Mouse (Mus musculus) embryonic facial prominence, embryonic 11.5 days (tissue): Measurements from ENCODE around the gene Actrt3. TPM values are rescaled to one million over a fixed set of nuclear protein-coding genes. Genes with fewer than 3 reads are reported as not detected.
"Not testable (repeated sequence)": the region's sequence is repeated elsewhere in the genome, so short reads cannot be mapped to it uniquely, and the experiment has no call there.

Experiments used
- ATAC-seq: fragments of 200-750 bp; cut with Nextera tagmentation; replicated peaks from 2 replicates; pipeline ENCODE4 v1.8.0; 2017; ENCODE audit warnings: low read depth; ENCODE audit not compliant: insufficient number of reproducible peaks, low FRiP score, low TSS enrichment
- DNase-seq: peaks from one replicate; pipeline ENCODE4 v3.0.0-alpha.2; 2015; ENCODE audit warnings: low spot score
- H3K27ac ChIP-seq: fragments of 300-500 bp; sonication (generic); replicated peaks from 2 replicates; pipeline ENCODE4 v1.5.1; 2014; ENCODE audit warnings: mild to moderate bottlenecking, low read depth, low read length, control low read depth
- H3K27me3 ChIP-seq: fragments of 300-500 bp; sonication (generic); 2 replicates; pipeline ENCODE4 v1.6.1; 2014; ENCODE audit warnings: mild to moderate bottlenecking, low read length, moderate library complexity, mixed read lengths; ENCODE audit not compliant: control insufficient read depth, insufficient read depth
- H3K36me3 ChIP-seq: fragments of 300-500 bp; sonication (generic); replicated peaks from 2 replicates; pipeline ENCODE4 v1.6.1; 2014; ENCODE audit warnings: low read depth, mild to moderate bottlenecking, low read length, moderate library complexity, mixed read lengths; ENCODE audit not compliant: control insufficient read depth, insufficient read depth
- H3K4me1 ChIP-seq: fragments of 300-500 bp; sonication (generic); 2 replicates; pipeline ENCODE4 v1.6.1; 2014; ENCODE audit warnings: low read length, mixed read lengths; ENCODE audit not compliant: control insufficient read depth, insufficient read depth
- H3K4me2 ChIP-seq: fragments of 300-500 bp; sonication (generic); 2 replicates; pipeline ENCODE4 v1.6.1; 2014; ENCODE audit warnings: low read depth, mild to moderate bottlenecking, control low read depth, low read length, moderate library complexity
- H3K4me3 ChIP-seq: fragments of 300-500 bp; sonication (generic); 2 replicates; pipeline ENCODE4 v1.5.1; 2014; ENCODE audit warnings: low read depth, low read length, control low read depth
- H3K9ac ChIP-seq: fragments of 300-500 bp; sonication (generic); replicated peaks from 2 replicates; pipeline ENCODE4 v1.6.1; 2014; ENCODE audit warnings: mild to moderate bottlenecking, control low read depth, low read length
- H3K9me3 ChIP-seq: fragments of 300-500 bp; sonication (generic); replicated peaks from 2 replicates; pipeline ENCODE4 v1.6.1; 2016; ENCODE audit warnings: mild to moderate bottlenecking, low read length, inconsistent platforms, mixed read lengths; ENCODE audit not compliant: control insufficient read depth
- WGBS: fragments of 180-500 bp; shearing (Covaris S2); extraction: QIAGEN DNeasy Blood & Tissue Kit; methylation state at CpG from one replicate; pipeline ENCODE4 v1.1.7; 2014; 5-methylcytosine and 5-hydroxymethylcytosine counted together
- polyA plus RNA-seq: library from polyadenylated mRNA; unstranded; fragments of >200 nt; fragmentation: Nextera tagmentation; extraction: Ambion mirVana; gene quantifications from 2 replicates; pipeline ENCODE4 v1.2.1, GENCODE M21; 2014

The Actrt3 gene
- polyA plus RNA-seq, 1 experiment from 2014 or later, result 0.24 TPM

DNA sequence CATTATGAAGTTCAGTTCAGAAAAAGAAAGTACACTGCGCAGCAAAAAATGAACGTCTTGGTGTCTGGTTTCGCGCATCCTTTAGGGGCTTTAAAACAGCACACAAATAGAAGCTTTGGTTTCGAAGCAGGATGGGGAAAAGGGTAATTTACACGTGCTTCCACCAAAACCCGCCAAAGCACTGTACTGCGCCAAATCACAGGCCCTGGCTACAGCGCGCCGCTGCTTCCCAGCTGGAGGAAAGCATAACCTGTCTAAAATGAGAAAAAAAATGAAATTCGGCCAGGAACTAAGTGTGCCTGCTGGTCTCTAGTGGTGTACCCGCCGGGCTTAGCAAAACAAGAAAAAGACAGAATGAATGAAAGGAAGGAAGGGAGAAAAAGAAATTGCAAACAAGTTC lies 978 bp upstream of the Actrt3 start:
- Histone ChIP-seq H3K27ac (no peak overlapping the region; the same call in 1 of the 2 replicates), H3K36me3 (no peaks in the 10 kb centered on the region), H3K4me1 (no peaks in the 10 kb centered on the region), H3K4me2 (peak overlapping the region; percentile 86), H3K27me3 (peaks cover 2% of the 10 kb centered on the region; the same call in 1 of the 2 replicates), H3K4me3 (peak overlapping the region; percentile 45), H3K9ac (peak overlapping the region; percentile 51; the same call in 1 of the 2 replicates), H3K9me3 (no peaks in the 10 kb centered on the region)
- WGBS, result 0% methylated on average over 14 of the region's 14 CpGs
- ATAC-seq, result no peak
- DNase-seq, result peak; percentile 62

DNA sequence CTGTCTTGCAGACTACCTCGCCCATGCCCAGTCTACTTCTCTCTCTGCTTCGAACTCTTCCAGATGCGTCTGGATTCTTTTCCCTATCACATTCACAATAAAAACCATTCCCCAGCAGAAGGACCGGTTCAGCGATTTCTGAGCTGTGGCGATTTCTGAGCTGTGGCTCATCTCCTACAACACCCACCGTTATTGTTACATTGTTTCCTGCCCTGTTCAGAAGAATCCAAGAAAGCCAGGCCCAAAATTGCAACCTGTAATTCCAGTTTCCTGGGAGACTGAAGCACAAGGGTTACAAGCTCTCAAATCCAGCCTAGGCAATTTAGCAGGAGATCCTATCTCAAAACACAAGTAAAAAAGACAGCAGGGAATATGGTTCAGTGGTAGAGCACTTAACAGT lies 2.5 kb downstream of the Actrt3 start:
- Histone ChIP-seq H3K4me1 (no peaks in the 10 kb centered on the region), H3K27me3 (peaks cover 2% of the 10 kb centered on the region; the same call in 1 of the 2 replicates), H3K27ac (no peak overlapping the region), H3K36me3 (no peaks in the 10 kb centered on the region), H3K4me2 (no peak overlapping the region), H3K9me3 (no peaks in the 10 kb centered on the region), H3K4me3 (no peak overlapping the region), H3K9ac (no peak overlapping the region)
- WGBS, result 86% methylated on average over 7 of the region's 7 CpGs
- no peak for DNase-seq
- no peak for ATAC-seq

GRCm38 (mm10) chr3:30595111-30595832 lies 4.5 kb downstream of the Actrt3 start:
- Histone ChIP-seq H3K4me2 (peak overlapping the region; percentile 89), H3K9me3 (no peaks in the 10 kb centered on the region), H3K4me3 (peak overlapping the region; percentile 66), H3K27me3 (peaks cover 2% of the 10 kb centered on the region; the same call in 1 of the 2 replicates), H3K9ac (peak overlapping the region; percentile 83), H3K36me3 (no peaks in the 10 kb centered on the region), H3K4me1 (no peaks in the 10 kb centered on the region), H3K27ac (no peak overlapping the region)
- peak; percentile 66 for DNase-seq
- under 1% methylated on average over 62 of the region's 62 CpGs for WGBS
- ATAC-seq, result peak; percentile 71

GRCm38 (mm10) chr3:30593719-30594485 lies 5.8 kb downstream of the Actrt3 start:
- peak; percentile 41 for DNase-seq
- H3K27ac ChIP-seq, result no peak overlapping the region
- H3K36me3 ChIP-seq, result no peaks in the 10 kb centered on the region
- no peak overlapping the region for H3K4me3 ChIP-seq
- peaks cover 2% of the 10 kb centered on the region; the same call in 1 of the 2 replicates for H3K27me3 ChIP-seq
- H3K4me1 ChIP-seq, result no peaks in the 10 kb centered on the region
- no peak overlapping the region for H3K4me2 ChIP-seq
- no peak overlapping the region for H3K9ac ChIP-seq
- no peak; the same call in 1 of the 2 replicates for ATAC-seq
- WGBS, result 73% methylated on average over 4 of the region's 4 CpGs
- no peaks in the 10 kb centered on the region for H3K9me3 ChIP-seq

DNA sequence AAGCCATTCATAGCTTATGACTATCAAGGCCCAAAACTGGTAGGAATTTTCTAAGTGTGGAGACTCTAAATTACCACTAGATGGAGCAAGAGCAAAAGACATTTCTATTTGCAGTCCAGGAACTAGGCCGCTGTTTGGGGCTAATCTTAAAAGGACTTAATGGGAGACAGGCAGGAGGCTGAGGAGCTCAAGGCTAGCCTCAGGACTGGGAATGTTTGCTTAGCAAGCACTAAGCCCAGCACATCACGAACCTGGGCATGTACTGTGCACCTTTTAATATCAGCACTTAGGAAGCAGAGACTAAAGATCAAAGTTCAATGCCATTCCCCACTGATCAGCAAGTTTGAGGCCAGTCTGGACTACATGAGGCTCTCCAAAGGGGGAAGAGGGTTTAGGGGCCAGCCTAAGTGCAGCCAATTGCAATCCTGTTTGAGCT lies 7.3 kb downstream of the Actrt3 start:
- DNase-seq (peak; percentile 87), ATAC-seq (peak; percentile 57)
- Histone ChIP-seq H3K4me2 (no peak overlapping the region), H3K36me3 (no peaks in the 10 kb centered on the region), H3K9me3 (no peaks in the 10 kb centered on the region), H3K4me1 (no peaks in the 10 kb centered on the region), H3K4me3 (no peak overlapping the region), H3K27ac (no peak overlapping the region), H3K9ac (no peak overlapping the region), H3K27me3 (no peaks in the 10 kb centered on the region)
- 2% methylated on average over 2 of the region's 2 CpGs for WGBS

DNA sequence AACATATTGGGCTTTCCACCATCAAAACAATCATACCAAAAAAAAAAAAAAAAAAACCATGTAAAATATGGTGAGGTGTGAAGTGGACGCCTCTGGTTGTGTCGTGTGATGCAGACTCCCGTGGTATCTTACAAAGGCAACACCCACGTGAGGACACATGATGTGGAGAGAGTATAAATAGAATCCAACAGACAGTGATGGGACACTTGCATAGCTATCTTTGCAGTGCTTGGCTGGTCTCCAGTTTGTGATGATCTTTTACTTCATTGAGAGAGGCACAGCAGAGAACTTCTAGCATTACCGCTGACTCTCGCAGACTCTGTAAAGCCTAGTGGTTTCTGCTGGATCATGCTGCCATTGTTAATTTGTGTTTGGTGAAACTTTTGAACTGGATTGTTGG lies 10.9 kb downstream of the Actrt3 start:
- H3K9me3 ChIP-seq, result no peaks in the 10 kb centered on the region
- no peak for ATAC-seq
- H3K27me3 ChIP-seq, result no peaks in the 10 kb centered on the region
- no peaks in the 10 kb centered on the region for H3K4me1 ChIP-seq
- no peak for DNase-seq
- no peak overlapping the region for H3K27ac ChIP-seq
- H3K4me3 ChIP-seq, result no peak overlapping the region
- H3K36me3 ChIP-seq, result no peaks in the 10 kb centered on the region
- WGBS, result 85% methylated on average over 6 of the region's 6 CpGs
- H3K9ac ChIP-seq, result no peak overlapping the region
- H3K4me2 ChIP-seq, result no peak overlapping the region

GRCm38 (mm10) chr3:30573549-30573948 lies 26.2 kb downstream of the Actrt3 start:
- Histone ChIP-seq H3K9me3 (no peaks in the 10 kb centered on the region), H3K4me2 (no peak overlapping the region), H3K36me3 (no peaks in the 10 kb centered on the region), H3K9ac (no peak overlapping the region), H3K27ac (no peak overlapping the region), H3K27me3 (no peaks in the 10 kb centered on the region), H3K4me3 (no peak overlapping the region), H3K4me1 (no peaks in the 10 kb centered on the region)
- WGBS, result 13% methylated on average over 2 of the region's 2 CpGs
- DNase-seq (no peak), ATAC-seq (no peak)

- H3K4me1 ChIP-seq, H3K4me3 ChIP-seq, ATAC-seq, H3K36me3 ChIP-seq, DNase-seq, H3K27me3 ChIP-seq, H3K9me3 ChIP-seq, H3K4me2 ChIP-seq, H3K9ac ChIP-seq, H3K27ac ChIP-seq: not testable (repeated sequence)
- WGBS, result no CpG with 5 or more reads among the region's 2 CpGs
Observed at GRCm38 (mm10) chr3:30566333-30566732, 33.4 kb downstream of the Actrt3 start.
